Mouse (Mus musculus): Measurements from ENCODE around the gene Phf23.

DNA sequence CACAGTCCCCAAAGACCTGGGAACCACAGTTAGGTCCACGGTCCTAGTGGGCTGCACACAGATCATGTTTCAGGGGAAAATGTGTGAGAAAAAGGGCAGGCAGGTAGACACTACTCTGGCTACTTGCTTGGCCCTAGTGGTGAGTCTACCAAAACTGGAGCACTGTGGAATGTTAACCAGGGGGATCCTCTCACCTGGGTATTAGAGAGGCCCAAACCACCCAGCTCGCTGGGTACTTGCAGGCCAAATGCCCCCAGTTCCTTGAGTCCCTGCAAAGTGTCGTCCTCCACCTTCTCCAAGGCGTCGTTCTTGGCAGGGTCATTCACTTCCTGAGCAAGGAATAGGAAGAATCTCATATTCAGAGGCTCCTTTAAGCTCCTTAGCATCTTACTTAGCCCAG, 18.5 kb downstream of the Phf23 start:
- TF ChIP-seq CTCF (IDR thresholded peaks at IDR 0.05; ENCODE audit: low read depth) (no peak), EP300 (IDR thresholded peaks at IDR 0.05; ENCODE audit: low read depth) (no peak)

Data from heart, postnatal 0 days (tissue).